Mouse (Mus musculus) stomach, embryonic 15.5 days (tissue): ENCODE results near the gene Gm26566. TPM values are rescaled to one million over a fixed set of nuclear protein-coding genes. Genes with fewer than 3 reads are reported as not detected.
A peak's percentile ranks its signal among the peaks of the same experiment; 100 is the strongest.

ENCODE experiments used
- ATAC-seq: fragments of 200-750 bp; cut with Nextera tagmentation; 2 replicates; pipeline ENCODE4 v1.8.0; 2017; ENCODE audit warnings: low read depth, moderate number of reproducible peaks, moderate TSS enrichment; ENCODE audit not compliant: insufficient read depth, low FRiP score
- H3K27ac ChIP-seq: fragments of 300-500 bp; sonication (generic); 2 replicates; pipeline ENCODE4 v1.5.1; 2015; ENCODE audit warnings: mild to moderate bottlenecking, inconsistent platforms
- H3K27me3 ChIP-seq: fragments of 300-500 bp; sonication (generic); replicated peaks from 2 replicates; pipeline ENCODE4 v1.6.1; 2015; ENCODE audit warnings: inconsistent platforms
- H3K36me3 ChIP-seq: fragments of 300-500 bp; sonication (generic); 2 replicates; pipeline ENCODE4 v1.6.1; 2015; ENCODE audit warnings: inconsistent platforms
- H3K4me1 ChIP-seq: fragments of 300-500 bp; sonication (generic); 2 replicates; pipeline ENCODE4 v1.6.1; 2015; ENCODE audit warnings: inconsistent platforms
- H3K4me2 ChIP-seq: fragments of 300-500 bp; sonication (generic); 2 replicates; pipeline ENCODE4 v1.6.1; 2015; ENCODE audit warnings: mild to moderate bottlenecking, inconsistent platforms
- H3K4me3 ChIP-seq: fragments of 300-500 bp; sonication (generic); replicated peaks from 2 replicates; pipeline ENCODE4 v1.5.1; 2015; ENCODE audit warnings: inconsistent platforms
- H3K9ac ChIP-seq: fragments of 300-500 bp; sonication (generic); 2 replicates; pipeline ENCODE4 v1.6.1; 2015; ENCODE audit warnings: inconsistent platforms
- H3K9me3 ChIP-seq: fragments of 300-500 bp; sonication (generic); 2 replicates; pipeline ENCODE4 v1.6.1; 2016; ENCODE audit warnings: inconsistent platforms
- WGBS: fragments of 180-500 bp; shearing (Covaris S2); methylation state at CpG from one replicate; pipeline ENCODE4 v1.1.7; 2015; 5-methylcytosine and 5-hydroxymethylcytosine counted together
- polyA plus RNA-seq: library from polyadenylated mRNA; unstranded; fragments of >200 nt; fragmentation: Nextera tagmentation; extraction: Ambion mirVana; gene quantifications from 2 replicates; pipeline ENCODE4 v1.2.1, GENCODE M21; 2015

Gene Gm26566
- polyA plus RNA-seq, 1 experiment from 2014 or later = 0.49 TPM

GRCm38 (mm10) chr4:88699301-88699700 lies 22.3 kb upstream of the Gm26566 start:
- ATAC-seq = no peak
- no peaks in the 10 kb centered on the region for H3K36me3 ChIP-seq
- no peak overlapping the region for H3K4me3 ChIP-seq
- no peak overlapping the region for H3K4me2 ChIP-seq
- no peaks in the 10 kb centered on the region for H3K9me3 ChIP-seq
- H3K27ac ChIP-seq = no peak overlapping the region
- 74% methylated on average over 1 of the region's 1 CpGs for WGBS
- no peaks in the 10 kb centered on the region for H3K4me1 ChIP-seq
- no peak overlapping the region for H3K9ac ChIP-seq
- H3K27me3 ChIP-seq = no peaks in the 10 kb centered on the region

- no peaks in the 10 kb centered on the region for H3K4me1 ChIP-seq
- no peak overlapping the region for H3K4me2 ChIP-seq
- no peak overlapping the region for H3K9ac ChIP-seq
- no peak for ATAC-seq
- no peaks in the 10 kb centered on the region for H3K36me3 ChIP-seq
- no peaks in the 10 kb centered on the region for H3K9me3 ChIP-seq
- no peak overlapping the region for H3K27ac ChIP-seq
- 36% methylated on average over 3 of the region's 3 CpGs for WGBS
- H3K27me3 ChIP-seq = no peaks in the 10 kb centered on the region
- H3K4me3 ChIP-seq = no peak overlapping the region
Observed at GRCm38 (mm10) chr4:88705924-88706323, 15.7 kb upstream of the Gm26566 start.

GRCm38 (mm10) chr4:88707128-88707826 lies 14.3 kb upstream of the Gm26566 start:
- 98% methylated on average over 1 of the region's 1 CpGs for WGBS
- no peaks in the 10 kb centered on the region for H3K9me3 ChIP-seq

GRCm38 (mm10) chr4:88714281-88714680 lies 7.3 kb upstream of the Gm26566 start:
- H3K9ac ChIP-seq = no peak overlapping the region
- 78% methylated on average over 1 of the region's 1 CpGs for WGBS

More at GRCm38 (mm10) chr4:88707128-88707826, 14.3 kb upstream of the Gm26566 start:
- H3K4me3 ChIP-seq = no peak overlapping the region
- H3K27ac ChIP-seq = no peak overlapping the region
- H3K4me1 ChIP-seq = no peaks in the 10 kb centered on the region
- H3K4me2 ChIP-seq = no peak overlapping the region
- no peak overlapping the region for H3K9ac ChIP-seq
- H3K36me3 ChIP-seq = no peaks in the 10 kb centered on the region
- ATAC-seq = no peak
- no peaks in the 10 kb centered on the region for H3K27me3 ChIP-seq

GRCm38 (mm10) chr4:88715059-88715458 lies 6.5 kb upstream of the Gm26566 start:
- H3K4me2 ChIP-seq = no peak overlapping the region
- no peak for ATAC-seq

More at GRCm38 (mm10) chr4:88714281-88714680, 7.3 kb upstream of the Gm26566 start:
- H3K27me3 ChIP-seq = no peaks in the 10 kb centered on the region
- H3K27ac ChIP-seq = no peak overlapping the region
- no peak for ATAC-seq
- no peak overlapping the region for H3K4me2 ChIP-seq
- no peaks in the 10 kb centered on the region for H3K9me3 ChIP-seq
- H3K4me1 ChIP-seq = peaks cover 8% of the 10 kb centered on the region
- H3K4me3 ChIP-seq = no peak overlapping the region
- H3K36me3 ChIP-seq = peaks cover 12% of the 10 kb centered on the region; the same call in 1 of the 2 replicates

GRCm38 (mm10) chr4:88718715-88719114 lies 2.9 kb upstream of the Gm26566 start:
- Histone ChIP-seq H3K27ac (0 out of 2 replicates have a peak overlapping the region, but pooled peaks have one; percentile 13), H3K4me1 (peaks cover 21% of the 10 kb centered on the region), H3K9ac (no peak overlapping the region), H3K36me3 (peaks cover 9% of the 10 kb centered on the region; the same call in 1 of the 2 replicates), H3K27me3 (no peaks in the 10 kb centered on the region), H3K4me3 (peak overlapping the region; percentile 29), H3K4me2 (peak overlapping the region; percentile 53), H3K9me3 (no peaks in the 10 kb centered on the region)
- no peak for ATAC-seq
- WGBS = 22% methylated on average over 1 of the region's 1 CpGs

More at GRCm38 (mm10) chr4:88715059-88715458, 6.5 kb upstream of the Gm26566 start:
- Histone ChIP-seq H3K4me1 (peaks cover 9% of the 10 kb centered on the region), H3K4me3 (no peak overlapping the region), H3K27me3 (no peaks in the 10 kb centered on the region), H3K36me3 (peaks cover 12% of the 10 kb centered on the region; the same call in 1 of the 2 replicates), H3K27ac (no peak overlapping the region), H3K9ac (no peak overlapping the region), H3K9me3 (no peaks in the 10 kb centered on the region)

- H3K36me3 ChIP-seq = no peaks in the 10 kb centered on the region
- no peaks in the 10 kb centered on the region for H3K9me3 ChIP-seq
- H3K27ac ChIP-seq = peak overlapping the region; percentile 69; the same call in 1 of the 2 replicates
- no peak overlapping the region for H3K9ac ChIP-seq
- no peaks in the 10 kb centered on the region for H3K27me3 ChIP-seq
- H3K4me1 ChIP-seq = peaks cover 15% of the 10 kb centered on the region
- no peak overlapping the region for H3K4me3 ChIP-seq
- 51% methylated on average over 8 of the region's 8 CpGs for WGBS
- no peak for ATAC-seq
- no peak overlapping the region for H3K4me2 ChIP-seq
Observed at GRCm38 (mm10) chr4:88723497-88724090, 2.0 kb downstream of the Gm26566 start.

GRCm38 (mm10) chr4:88726727-88727126 lies 5.1 kb downstream of the Gm26566 start:
- no peaks in the 10 kb centered on the region for H3K27me3 ChIP-seq
- WGBS = 73% methylated on average over 6 of the region's 6 CpGs
- no peak overlapping the region for H3K9ac ChIP-seq
- H3K4me2 ChIP-seq = no peak overlapping the region
- H3K4me1 ChIP-seq = no peaks in the 10 kb centered on the region
- H3K4me3 ChIP-seq = no peak overlapping the region
- ATAC-seq = no peak
- H3K9me3 ChIP-seq = no peaks in the 10 kb centered on the region
- no peak overlapping the region for H3K27ac ChIP-seq
- H3K36me3 ChIP-seq = no peaks in the 10 kb centered on the region

GRCm38 (mm10) chr4:88727324-88727723 lies 5.7 kb downstream of the Gm26566 start:
- Histone ChIP-seq H3K36me3 (no peaks in the 10 kb centered on the region), H3K4me2 (no peak overlapping the region), H3K4me3 (no peak overlapping the region), H3K27me3 (no peaks in the 10 kb centered on the region), H3K4me1 (no peaks in the 10 kb centered on the region), H3K9me3 (no peaks in the 10 kb centered on the region), H3K27ac (no peak overlapping the region), H3K9ac (no peak overlapping the region)
- no peak for ATAC-seq
- 0% methylated on average over 1 of the region's 1 CpGs for WGBS

- WGBS = 6% methylated on average over 2 of the region's 2 CpGs
Observed at GRCm38 (mm10) chr4:88738480-88738879, 16.9 kb downstream of the Gm26566 start.

GRCm38 (mm10) chr4:88739036-88739435 lies 17.4 kb downstream of the Gm26566 start:
- Histone ChIP-seq H3K9ac (no peak overlapping the region), H3K27ac (no peak overlapping the region), H3K36me3 (no peaks in the 10 kb centered on the region), H3K27me3 (no peaks in the 10 kb centered on the region), H3K4me2 (no peak overlapping the region), H3K4me1 (0 out of 2 replicates have a peak, but pooled peaks cover 4% of the 10 kb centered on the region), H3K4me3 (no peak overlapping the region), H3K9me3 (no peaks in the 10 kb centered on the region)
- ATAC-seq = no peak
- 84% methylated on average over 6 of the region's 6 CpGs for WGBS

More at GRCm38 (mm10) chr4:88738480-88738879, 16.9 kb downstream of the Gm26566 start:
- H3K36me3 ChIP-seq = no peaks in the 10 kb centered on the region
- no peak overlapping the region for H3K4me2 ChIP-seq
- H3K9ac ChIP-seq = no peak overlapping the region
- H3K4me1 ChIP-seq = 0 out of 2 replicates have a peak, but pooled peaks cover 4% of the 10 kb centered on the region
- no peaks in the 10 kb centered on the region for H3K9me3 ChIP-seq
- no peak overlapping the region for H3K27ac ChIP-seq
- no peaks in the 10 kb centered on the region for H3K27me3 ChIP-seq
- no peak for ATAC-seq
- no peak overlapping the region for H3K4me3 ChIP-seq

GRCm38 (mm10) chr4:88741426-88741825 lies 19.8 kb downstream of the Gm26566 start:
- H3K4me3 ChIP-seq = no peak overlapping the region
- no peak overlapping the region for H3K4me2 ChIP-seq
- H3K9me3 ChIP-seq = no peaks in the 10 kb centered on the region
- 0 out of 2 replicates have a peak, but pooled peaks cover 7% of the 10 kb centered on the region for H3K4me1 ChIP-seq
- no peak overlapping the region for H3K9ac ChIP-seq
- no peaks in the 10 kb centered on the region for H3K36me3 ChIP-seq
- ATAC-seq = no peak
- no peak overlapping the region for H3K27ac ChIP-seq
- no peaks in the 10 kb centered on the region for H3K27me3 ChIP-seq
- 83% methylated on average over 4 of the region's 4 CpGs for WGBS
